Mouse (Mus musculus) v-Abl transformed pro-B cells (cell line): ENCODE measurements around the gene Desi2.
"Not testable (repeated sequence)": the region's sequence is repeated elsewhere in the genome, so short reads cannot be mapped to it uniquely, and the experiment has no call there.

Source experiments
- in situ Hi-C, 2 experiments: fragments of 400-800 bp; cut with MboI; formaldehyde crosslinking; loops; one replicate each; pipeline ENCODE4 v1.15.1; 2025; ENCODE audit not compliant: unreplicated experiment in 2 of 2

The Desi2 gene

DNA sequence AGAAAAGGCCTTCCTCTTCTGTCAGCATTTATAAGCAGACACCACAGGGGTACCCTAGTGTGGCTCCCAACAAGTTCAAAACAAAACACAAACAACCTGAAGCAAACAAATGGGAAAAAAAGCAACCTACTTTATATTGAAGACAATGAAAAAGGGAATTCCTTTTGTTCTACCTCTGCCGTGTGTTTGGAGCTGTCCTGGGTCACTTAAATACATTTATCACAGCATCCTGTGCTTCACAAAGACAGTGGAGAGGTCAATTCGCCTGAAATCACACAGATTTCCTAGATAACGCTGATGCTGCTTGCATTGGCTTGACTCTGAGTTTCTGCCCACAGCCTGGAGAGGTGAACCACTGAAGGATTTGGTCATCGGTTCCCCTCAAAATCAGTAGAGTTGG is 67.4 kb downstream of the Desi2 start:
- in situ Hi-C loops, result no loop called here

DNA sequence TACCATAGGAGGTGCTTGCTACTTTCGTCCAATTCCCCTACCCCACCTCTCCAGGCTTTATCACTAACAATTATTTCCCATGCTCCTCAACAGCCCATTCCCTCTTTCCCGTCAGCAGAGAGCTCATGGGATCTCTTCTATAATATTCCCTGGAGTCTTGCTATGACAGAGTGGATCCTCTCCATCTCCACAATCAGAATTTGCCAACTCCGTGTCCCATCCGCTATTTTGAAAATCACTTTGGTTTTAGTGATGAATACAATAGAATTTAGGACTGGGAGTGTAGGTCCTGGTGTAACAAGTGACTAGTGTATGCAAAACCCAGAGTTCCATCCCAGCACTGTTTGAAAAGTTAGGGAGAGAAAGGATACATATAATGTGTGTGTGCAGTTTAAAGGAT is 69.1 kb downstream of the Desi2 start:
- in situ Hi-C loops, result no loop called here

GRCm38 (mm10) chr1:178258821-178259220 is 71.6 kb downstream of the Desi2 start:
- in situ Hi-C loops, result no loop called here

DNA sequence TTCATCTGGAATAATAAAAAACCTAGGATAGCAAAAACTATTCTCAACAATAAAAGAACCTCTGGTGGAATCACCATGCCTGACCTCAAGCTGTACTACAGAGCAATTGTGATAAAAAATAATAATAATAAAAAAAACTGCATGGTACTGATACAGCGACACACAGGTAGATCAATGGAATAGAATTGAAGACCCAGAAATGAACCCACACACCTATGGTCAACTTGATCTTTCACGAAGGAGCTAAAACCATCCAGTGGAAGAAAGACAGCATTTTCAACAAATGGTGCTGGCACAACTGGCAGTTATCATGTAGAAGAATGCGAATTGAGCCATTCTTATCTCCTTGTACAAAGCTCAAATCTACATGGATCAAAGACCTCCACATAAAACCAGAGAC is 78.2 kb downstream of the Desi2 start:
- in situ Hi-C loops, result not testable (repeated sequence)

- in situ Hi-C loops, result no loop called here
These were observed 83.4 kb downstream of the Desi2 start for GRCm38 (mm10) chr1:178270635-178271034.

- in situ Hi-C loops, result loop anchor here (25.0 kb wide), 2 partner anchors 862 to 962 kb away; no protein-coding TSS in a partner anchor
These were observed 88.0 kb downstream of the Desi2 start for GRCm38 (mm10) chr1:178275174-178275730.

GRCm38 (mm10) chr1:178275738-178276053 is 88.5 kb downstream of the Desi2 start:
- in situ Hi-C loops, result loop anchor here (25.0 kb wide), 2 partner anchors 862 to 962 kb away; no protein-coding TSS in a partner anchor

DNA sequence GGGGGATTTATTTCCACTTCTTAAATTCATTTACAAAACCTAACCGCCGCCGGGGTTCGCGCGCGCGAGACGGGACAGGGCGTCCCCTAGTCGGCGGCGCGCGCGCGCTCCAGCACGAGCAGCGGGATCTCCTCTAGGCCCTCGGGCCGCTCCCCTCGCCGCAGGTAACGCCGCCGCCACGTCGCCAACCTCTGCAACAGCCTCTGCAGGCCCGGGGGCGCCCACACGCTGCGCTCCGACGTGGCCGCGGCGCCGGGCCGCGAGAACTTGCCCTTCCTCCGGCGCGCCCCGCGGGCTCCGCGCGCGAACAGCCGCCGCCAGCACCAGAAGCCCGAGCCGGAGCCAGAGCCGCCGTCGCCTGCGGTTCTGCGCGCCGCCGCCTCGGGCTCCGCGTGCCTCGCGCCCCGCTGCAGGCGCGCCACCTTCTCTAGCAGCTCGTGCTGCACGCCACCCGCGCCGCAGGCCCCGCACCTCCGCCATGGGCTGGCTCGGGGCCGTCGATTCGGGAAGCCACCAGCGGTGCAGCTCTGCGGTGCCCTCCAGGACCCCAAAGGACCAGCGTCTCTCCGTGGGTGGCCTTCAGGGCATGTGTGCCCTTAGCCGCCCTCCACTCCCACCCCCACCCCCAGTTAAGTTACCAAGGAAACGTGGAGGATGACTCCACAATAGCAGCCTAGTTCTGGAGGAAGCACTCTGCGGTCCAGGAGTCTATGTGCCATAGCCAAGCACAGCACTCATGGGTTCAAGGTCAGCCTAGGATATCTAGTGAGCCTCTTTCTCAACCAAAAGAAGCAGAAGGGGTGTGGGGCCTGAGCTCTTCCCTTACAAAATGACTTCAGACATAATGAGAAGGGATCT is 89.1 kb downstream of the Desi2 start:
- in situ Hi-C loops, result loop anchor here (25.0 kb wide), 2 partner anchors 861 to 961 kb away; no protein-coding TSS in a partner anchor

DNA sequence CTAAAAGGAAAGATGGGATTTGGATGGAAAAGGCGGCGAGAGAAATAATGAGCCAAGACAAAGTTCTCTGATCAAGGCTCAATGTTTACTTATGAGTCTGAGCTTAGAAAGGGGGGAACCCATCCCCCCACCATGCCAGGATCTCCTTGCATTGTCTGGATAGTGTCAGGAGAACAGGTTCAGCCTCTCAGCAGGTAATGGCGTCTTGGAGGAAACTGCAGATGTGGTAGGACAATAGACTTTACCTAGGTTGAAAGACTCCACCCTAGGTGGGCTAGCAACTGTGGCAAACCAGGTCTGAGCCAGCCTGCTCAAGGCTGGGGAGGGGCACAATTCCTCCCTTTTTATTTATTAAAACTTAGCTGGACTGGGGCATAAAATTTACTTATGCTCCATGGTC is 96.1 kb downstream of the Desi2 start:
- in situ Hi-C loops, result loop anchor here (25.0 kb wide), 2 partner anchors 854 to 954 kb away; no protein-coding TSS in a partner anchor

DNA sequence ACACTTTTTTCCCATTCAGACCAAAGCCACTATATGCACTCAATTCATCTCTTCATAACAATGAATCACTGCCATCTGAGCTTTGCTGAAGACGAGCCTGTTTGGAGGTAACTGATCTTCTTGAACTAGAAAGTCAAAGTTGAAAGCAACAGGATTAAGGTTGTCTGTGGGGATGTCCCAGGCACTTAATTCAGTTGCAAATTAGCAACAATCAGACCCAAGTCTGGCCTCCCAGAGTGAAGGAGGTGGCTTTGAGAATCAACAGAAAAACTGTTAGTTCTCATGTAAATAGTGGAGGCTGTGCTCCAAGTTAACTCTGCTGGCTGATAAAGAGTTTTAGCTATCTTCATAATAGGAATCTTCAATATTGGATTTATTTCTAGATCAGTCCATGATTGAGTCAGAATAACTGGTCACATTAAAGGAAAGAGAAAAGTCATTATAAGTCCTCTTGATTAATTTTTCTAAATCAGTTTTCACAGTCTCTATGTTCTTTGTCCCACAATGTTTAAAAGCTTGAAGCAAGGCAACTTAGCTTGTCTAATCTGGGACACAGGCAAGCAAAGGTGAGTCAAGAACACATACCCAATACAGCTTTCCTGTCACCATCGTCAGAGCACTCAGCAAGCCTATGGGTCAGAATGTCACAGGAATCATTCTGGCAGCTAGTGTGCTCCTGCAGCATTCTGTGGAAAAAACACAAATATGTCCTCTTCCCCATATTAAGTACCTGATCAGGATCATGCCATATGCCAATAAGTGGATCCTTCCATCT is 96.9 kb downstream of the Desi2 start:
- in situ Hi-C loops, result loop anchor here (25.0 kb wide), 2 partner anchors 853 to 953 kb away; no protein-coding TSS in a partner anchor

GRCm38 (mm10) chr1:178287601-178288176 is 100.5 kb downstream of the Desi2 start:
- in situ Hi-C loops, result loop anchor here (25.0 kb wide), 2 partner anchors 850 to 950 kb away; no protein-coding TSS in a partner anchor

DNA sequence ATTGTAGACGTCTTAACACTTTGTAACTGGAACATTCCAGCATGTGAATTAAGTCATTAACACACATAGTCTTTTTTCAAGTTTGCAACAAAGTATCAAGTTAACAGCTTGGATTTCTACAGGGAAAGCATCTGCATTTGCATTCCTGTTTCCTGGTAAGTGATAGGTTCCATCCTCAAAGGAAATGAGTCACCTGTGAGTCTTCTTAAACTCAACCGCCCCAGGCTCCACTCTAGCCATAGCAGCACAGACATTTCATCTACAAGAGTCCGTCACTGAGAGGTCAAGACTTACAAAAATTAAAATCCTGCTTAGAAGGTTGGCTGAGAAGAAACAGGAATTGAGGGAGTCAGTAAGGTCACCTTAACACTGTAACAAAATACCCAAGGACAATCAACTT is 104.5 kb downstream of the Desi2 start:
- in situ Hi-C loops, result loop anchor here (10.0 to 25.0 kb wide), 3 partner anchors 347 to 946 kb away; no protein-coding TSS in a partner anchor

DNA sequence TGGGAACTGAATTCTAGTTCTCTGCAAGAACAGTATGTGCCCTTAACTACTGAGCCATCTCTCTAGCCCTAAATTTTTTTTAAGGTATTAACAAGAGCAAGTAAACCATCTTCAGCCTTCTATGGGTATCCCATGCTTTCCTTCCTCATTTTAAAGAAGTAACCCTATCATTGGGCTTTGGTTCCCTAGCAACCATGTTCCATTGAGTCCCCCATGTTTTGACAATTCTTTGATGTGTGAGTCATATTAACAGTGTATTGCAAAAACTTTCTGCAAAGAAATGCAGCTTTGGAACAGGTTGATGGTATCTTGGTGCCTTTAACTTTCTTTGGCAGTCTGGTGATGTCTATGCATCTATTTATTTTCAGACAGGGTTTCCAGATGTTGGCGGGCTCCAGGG is 106.8 kb downstream of the Desi2 start:
- in situ Hi-C loops, result loop anchor here (10.0 to 25.0 kb wide), 3 partner anchors 349 to 943 kb away; no protein-coding TSS in a partner anchor

DNA sequence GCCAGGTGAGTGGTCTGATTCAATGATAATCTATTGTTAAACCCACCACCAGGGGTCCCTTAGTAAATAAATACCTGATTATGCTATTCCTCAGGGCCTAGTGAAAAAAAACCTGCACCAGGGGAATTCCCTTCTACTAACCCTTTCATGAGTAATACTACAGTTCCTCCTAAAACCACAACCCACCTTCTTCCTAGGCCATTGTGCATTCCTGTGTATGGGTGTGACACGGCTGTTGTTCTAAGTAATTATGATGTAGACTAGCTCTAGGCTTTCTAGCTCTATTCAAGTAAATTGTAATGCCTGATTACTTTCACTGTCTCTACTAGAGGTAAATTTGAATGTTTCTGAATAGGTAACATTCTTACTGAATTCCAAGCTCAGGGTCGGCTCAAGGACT is 114.0 kb downstream of the Desi2 start:
- in situ Hi-C loops, result loop anchor here (5.0 to 10.0 kb wide), 4 partner anchors 154 to 356 kb away; no protein-coding TSS in a partner anchor

GRCm38 (mm10) chr1:178303425-178303824 is 116.2 kb downstream of the Desi2 start:
- in situ Hi-C loops, result loop anchor here (5.0 to 10.0 kb wide), 4 partner anchors 156 to 359 kb away; no protein-coding TSS in a partner anchor
